Mouse (Mus musculus) ovary, adult 2 months (tissue): ENCODE data around the gene Olfr138. TPM values are rescaled to one million over a fixed set of nuclear protein-coding genes. Genes with fewer than 3 reads are reported as not detected.

Source experiments
- polyA plus RNA-seq: library from polyadenylated mRNA; depleted of rRNA; stranded (reverse); fragments of >200 nt; gene quantifications from 2 replicates; pipeline ENCODE4 v1.2.3, GENCODE M21; 2012; rRNA removed

The Olfr138 gene
- not detected in 2 replicates for polyA plus RNA-seq

GRCm38 (mm10) chr17:38260735-38261134 is at the start of gene Olfr138:
TSS of gene Olfr138 (plus strand) at chr17:38261035.

DNA sequence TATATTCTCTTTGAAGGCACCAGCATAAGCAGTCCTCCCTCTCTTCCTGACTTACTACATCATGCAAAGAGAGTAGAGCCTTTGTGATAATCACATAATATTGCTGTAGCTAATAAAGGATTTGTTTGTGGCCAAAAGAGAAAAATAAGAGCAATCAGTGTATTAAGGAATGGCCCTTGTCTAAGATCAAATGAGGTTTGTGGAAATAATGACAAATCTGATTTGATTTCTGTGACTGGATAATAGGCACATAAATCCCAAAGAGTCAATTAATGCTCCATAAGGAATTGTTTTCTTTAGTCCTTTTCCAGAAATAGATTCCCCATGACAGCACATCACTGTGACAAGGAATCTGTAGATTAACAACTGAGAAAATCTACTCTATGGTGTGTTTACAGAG is 46.6 kb downstream of the Olfr138 start, which contains the start of gene Olfr137:
Gene Olfr137, minus strand, starts transcription at position 101 of the 400 bp plus-strand sequence.

Other genes with a start within 250 kb of the Olfr138 start
- gene Olfr129, start 201.0 kb upstream of the Olfr138 start, polyA plus RNA-seq, result not detected in 2 replicates
- gene Olfr130, start 197.1 kb upstream of the Olfr138 start, polyA plus RNA-seq, result not detected in 2 replicates
- gene Olfr131, start 172.3 kb upstream of the Olfr138 start, polyA plus RNA-seq, result not detected in 2 replicates
- gene Olfr132, start 126.5 kb upstream of the Olfr138 start, polyA plus RNA-seq, result not detected in 2 replicates
- gene Olfr133, start 115.8 kb upstream of the Olfr138 start, polyA plus RNA-seq, result not detected in 2 replicates
- not detected in 2 replicates for gene Olfr134, start 89.6 kb upstream of the Olfr138 start, polyA plus RNA-seq
- not detected in 2 replicates for gene Olfr135, start 56.7 kb upstream of the Olfr138 start, polyA plus RNA-seq
- not detected in 2 replicates for gene Olfr137, start 46.5 kb downstream of the Olfr138 start, polyA plus RNA-seq
- not detected in 2 replicates for gene Olfr136, start 68.8 kb downstream of the Olfr138 start, polyA plus RNA-seq
- gene Esp36, start 159.2 kb downstream of the Olfr138 start, polyA plus RNA-seq, result not detected in 2 replicates